Mouse (Mus musculus) liver, adult 2 months (tissue): Measurements from ENCODE around the gene Mnat1. TPM values are rescaled to one million over a fixed set of nuclear protein-coding genes. Genes with fewer than 3 reads are reported as not detected.

ENCODE experiments used
- DNase-seq: peaks from one replicate; pipeline ENCODE4 v3.0.0-alpha.2; 2011; ENCODE audit warnings: low read depth, low spot score; ENCODE audit errors: extremely low read depth
- H3K27ac ChIP-seq: fragments of 200-500 bp; replicated peaks from 2 replicates; pipeline ENCODE4 v1.5.1; 2012; ENCODE audit warnings: low read depth, mild to moderate bottlenecking, control low read depth, inconsistent platforms, low read length; ENCODE audit not compliant: insufficient read depth
- H3K27me3 ChIP-seq: fragments of 200-500 bp; 2 replicates; pipeline ENCODE4 v1.6.1; 2012; ENCODE audit warnings: mild to moderate bottlenecking, moderate library complexity, low read length, inconsistent platforms; ENCODE audit not compliant: control insufficient read depth, insufficient read depth
- H3K36me3 ChIP-seq: fragments of 200-500 bp; 2 replicates; pipeline ENCODE4 v1.6.1; 2012; ENCODE audit warnings: low read length, inconsistent platforms; ENCODE audit not compliant: control insufficient read depth, insufficient read depth
- H3K4me1 ChIP-seq: fragments of 200-500 bp; 2 replicates; pipeline ENCODE4 v1.6.1; 2011; ENCODE audit warnings: low read length; ENCODE audit not compliant: control insufficient read depth, insufficient read depth
- H3K4me3 ChIP-seq: fragments of 200-500 bp; 2 replicates; pipeline ENCODE4 v1.5.1; 2011; ENCODE audit warnings: low read depth, mild to moderate bottlenecking, control low read depth, low read length, moderate library complexity; ENCODE audit not compliant: insufficient read depth
- H3K79me2 ChIP-seq: fragments of 200-500 bp; 2 replicates; pipeline ENCODE4 v1.6.1; 2012; ENCODE audit warnings: inconsistent platforms, mild to moderate bottlenecking, low read length, moderate library complexity; ENCODE audit not compliant: control insufficient read depth, insufficient read depth
- H3K9ac ChIP-seq: fragments of 200-500 bp; 2 replicates; pipeline ENCODE4 v1.6.1; 2012; ENCODE audit warnings: low read depth, mild to moderate bottlenecking, control low read depth, inconsistent platforms, low read length
- CTCF ChIP-seq: fragments of 200-500 bp; IDR thresholded peaks from 2 replicates; pipeline ENCODE4 v1.5.1; 2011; ENCODE audit warnings: low read depth, low read length, control low read depth
- POLR2A ChIP-seq: fragments of 200-500 bp; IDR thresholded peaks from 2 replicates; pipeline ENCODE4 v1.6.1; 2011; ENCODE audit warnings: low read length, control low read depth; ENCODE audit not compliant: insufficient read depth; ENCODE audit errors: extremely low read depth
- WGBS: fragments of 180-500 bp; shearing (Covaris S2); methylation state at CpG from one replicate; pipeline ENCODE4 v1.1.7; 2018; 5-methylcytosine and 5-hydroxymethylcytosine counted together
- polyA plus RNA-seq: library from polyadenylated mRNA; depleted of rRNA; stranded (reverse); fragments of >200 nt; gene quantifications from 2 replicates; pipeline ENCODE4 v1.2.3, GENCODE M21; 2012
- total RNA-seq: library from RNA; depleted of rRNA; stranded (reverse); fragments of >200 nt; gene quantifications from 2 replicates; pipeline ENCODE4 v1.2.3, GENCODE M21; 2014

The Mnat1 gene
- total and polyA plus RNA-seq, 2 experiments = 3.4 to 10.6 TPM

GRCm38 (mm10) chr12:73160341-73160740 lies 36.8 kb downstream of the Mnat1 start:
- TF ChIP-seq CTCF = no peak
- no peak for TF ChIP-seq POLR2A
- H3K27me3 ChIP-seq = no peaks in the 10 kb centered on the region
- 21% methylated on average over 4 of the region's 4 CpGs for WGBS

GRCm38 (mm10) chr12:73162408-73163181 lies 39.1 kb downstream of the Mnat1 start:
- WGBS = 44% methylated on average over 13 of the region's 13 CpGs
- no peaks in the 10 kb centered on the region for H3K27me3 ChIP-seq
- no peak overlapping the region for H3K27ac ChIP-seq
- H3K79me2 ChIP-seq = peaks cover 2% of the 10 kb centered on the region; the same call in 1 of the 2 replicates
- H3K4me3 ChIP-seq = no peak overlapping the region
- H3K9ac ChIP-seq = no peak overlapping the region
- TF ChIP-seq POLR2A (no peak), CTCF (no peak)
- peak; percentile 77 for DNase-seq
- no peaks in the 10 kb centered on the region for H3K36me3 ChIP-seq
- peaks cover 5% of the 10 kb centered on the region for H3K4me1 ChIP-seq

More at GRCm38 (mm10) chr12:73160341-73160740, 36.8 kb downstream of the Mnat1 start:
- H3K4me1 ChIP-seq = peaks cover 5% of the 10 kb centered on the region
- DNase-seq = peak; percentile 66
- peaks cover 2% of the 10 kb centered on the region; the same call in 1 of the 2 replicates for H3K79me2 ChIP-seq
- no peak overlapping the region for H3K27ac ChIP-seq
- H3K36me3 ChIP-seq = no peaks in the 10 kb centered on the region
- H3K9ac ChIP-seq = no peak overlapping the region
- no peak overlapping the region for H3K4me3 ChIP-seq

- Histone ChIP-seq H3K4me3 (no peak overlapping the region), H3K9ac (no peak overlapping the region), H3K27me3 (no peaks in the 10 kb centered on the region), H3K27ac (no peak overlapping the region), H3K79me2 (no peaks in the 10 kb centered on the region), H3K4me1 (no peaks in the 10 kb centered on the region), H3K36me3 (peaks cover 7% of the 10 kb centered on the region)
- no peak for DNase-seq
- no peak for TF ChIP-seq CTCF
- no peak for TF ChIP-seq POLR2A
- WGBS = 88% methylated on average over 6 of the region's 6 CpGs
These were observed 47.3 kb downstream of the Mnat1 start for GRCm38 (mm10) chr12:73170794-73171193.

- DNase-seq = no peak
- no peak overlapping the region for H3K27ac ChIP-seq
- no peak overlapping the region for H3K4me3 ChIP-seq
- TF ChIP-seq POLR2A = no peak
- no peak for TF ChIP-seq CTCF
- no peaks in the 10 kb centered on the region for H3K27me3 ChIP-seq
- H3K9ac ChIP-seq = no peak overlapping the region
- no peaks in the 10 kb centered on the region for H3K4me1 ChIP-seq
- 94% methylated on average over 8 of the region's 8 CpGs for WGBS
- H3K36me3 ChIP-seq = peaks cover 8% of the 10 kb centered on the region; the same call in 1 of the 2 replicates
- no peaks in the 10 kb centered on the region for H3K79me2 ChIP-seq
These were observed 60.4 kb downstream of the Mnat1 start for GRCm38 (mm10) chr12:73183896-73184295.

- Histone ChIP-seq H3K4me3 (no peak overlapping the region), H3K27me3 (no peaks in the 10 kb centered on the region), H3K36me3 (no peaks in the 10 kb centered on the region; the same call in none of the 2 replicates), H3K9ac (no peak overlapping the region), H3K4me1 (no peaks in the 10 kb centered on the region), H3K79me2 (no peaks in the 10 kb centered on the region), H3K27ac (no peak overlapping the region)
- no peak for DNase-seq
- 93% methylated on average over 6 of the region's 6 CpGs for WGBS
- TF ChIP-seq CTCF (no peak), POLR2A (no peak)
These were observed 73.8 kb downstream of the Mnat1 start for GRCm38 (mm10) chr12:73197363-73197762.

GRCm38 (mm10) chr12:73198451-73198850 lies 74.9 kb downstream of the Mnat1 start:
- no peak overlapping the region for H3K9ac ChIP-seq
- no peak overlapping the region for H3K4me3 ChIP-seq
- no peaks in the 10 kb centered on the region for H3K27me3 ChIP-seq
- no peaks in the 10 kb centered on the region; the same call in none of the 2 replicates for H3K36me3 ChIP-seq
- H3K27ac ChIP-seq = no peak overlapping the region
- H3K79me2 ChIP-seq = no peaks in the 10 kb centered on the region
- 81% methylated on average over 1 of the region's 1 CpGs for WGBS
- H3K4me1 ChIP-seq = no peaks in the 10 kb centered on the region
- TF ChIP-seq CTCF = no peak
- TF ChIP-seq POLR2A = no peak
- no peak for DNase-seq
